Mouse (Mus musculus) right cerebral cortex, postnatal 10 days (tissue): ENCODE data around the gene Gm21173.
"Not testable (repeated sequence)": the region's sequence is repeated elsewhere in the genome, so short reads cannot be mapped to it uniquely, and the experiment has no call there.

Experiments
- DNase-seq, 2 experiments: peaks; one replicate each; pipeline ENCODE4 v3.0.0; 2021; ENCODE audit warnings: low spot score in 2 of 2

Gm21173 gene

DNA sequence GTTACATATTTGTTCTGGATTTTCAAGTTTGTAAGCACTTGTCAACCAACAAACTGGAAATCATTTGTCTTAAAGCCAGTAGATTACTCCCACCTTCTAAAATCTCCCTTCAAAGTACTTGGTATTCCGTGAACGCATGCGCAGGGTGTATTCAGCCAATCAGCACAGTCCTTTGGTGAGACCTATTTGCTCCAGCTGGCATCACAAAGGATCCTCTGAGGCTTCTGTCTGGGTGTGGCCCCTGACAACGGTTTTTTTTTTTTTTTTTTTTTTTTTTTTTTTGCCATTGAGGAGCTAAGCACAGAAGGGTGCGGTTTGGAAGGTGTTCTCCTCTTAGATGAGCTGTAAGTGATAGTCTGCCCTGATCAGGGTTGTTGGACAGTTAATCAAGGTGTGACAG is at the start of gene Gm21173:
Gene Gm21173, plus strand, starts transcription at position 301 of the 400 bp plus-strand sequence.
- DNase-seq, result not testable (repeated sequence)
